Mouse (Mus musculus) liver, postnatal 0 days (tissue): ENCODE measurements around the gene Fam222a.

Experiments
- CTCF ChIP-seq: sonication (generic); IDR thresholded peaks from 2 replicates; pipeline ENCODE4 v1.5.1; 2016; ENCODE audit warnings: antibody characterized with exemption, low read depth
- EP300 ChIP-seq: IDR thresholded peaks from 2 replicates; pipeline ENCODE4 v1.6.1; 2016; ENCODE audit warnings: antibody characterized with exemption, low read depth, mild to moderate bottlenecking

DNA sequence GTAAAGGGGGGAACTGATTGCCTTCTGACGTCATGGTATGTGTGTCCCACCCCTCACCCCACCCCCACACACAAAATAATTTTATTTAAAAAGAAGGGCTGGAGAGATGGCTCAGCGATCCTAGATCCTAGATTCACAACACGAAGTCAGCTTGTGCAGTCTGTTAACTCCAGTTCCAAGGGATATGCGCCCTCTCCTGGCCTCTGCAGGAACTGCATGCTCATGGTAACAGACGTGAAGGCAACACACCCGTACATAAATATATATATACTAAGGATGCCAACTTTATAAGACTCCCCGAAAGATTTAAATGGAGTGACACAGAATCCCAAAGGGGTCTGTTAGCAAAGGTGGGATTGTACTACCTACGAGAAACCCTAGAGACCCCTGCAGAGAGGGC lies 51.0 kb downstream of the Fam222a start:
- TF ChIP-seq CTCF (peak; percentile 93), EP300 (no peak)
